Mouse (Mus musculus) bone marrow, adult 2 months (tissue): ENCODE data around the gene Actn1. TPM values are rescaled to one million over a fixed set of nuclear protein-coding genes. Genes with fewer than 3 reads are reported as not detected.

Source experiments
- H3K27ac ChIP-seq: fragments of 200-500 bp; 2 replicates; pipeline ENCODE4 v1.5.1; 2012; ENCODE audit warnings: low read depth, mild to moderate bottlenecking, control low read depth, inconsistent platforms, low read length; ENCODE audit not compliant: control insufficient read depth, poor library complexity, insufficient read depth
- H3K4me1 ChIP-seq: fragments of 200-500 bp; 2 replicates; pipeline ENCODE4 v1.6.1; 2011; ENCODE audit warnings: low read length; ENCODE audit not compliant: control insufficient read depth, insufficient read depth
- H3K4me3 ChIP-seq: fragments of 200-500 bp; replicated peaks from 2 replicates; pipeline ENCODE3; 2011; ENCODE audit warnings: mild to moderate bottlenecking, low read depth, low read length, control low read depth; ENCODE audit not compliant: control insufficient read depth
- CTCF ChIP-seq: fragments of 200-500 bp; IDR thresholded peaks from 2 replicates; pipeline ENCODE4 v1.5.1; 2011; ENCODE audit warnings: low read length, control low read depth; ENCODE audit not compliant: control insufficient read depth, insufficient read depth
- POLR2A ChIP-seq: fragments of 200-500 bp; IDR thresholded peaks from 2 replicates; pipeline ENCODE4 v1.6.1; 2011; ENCODE audit warnings: low read depth, mild to moderate bottlenecking, control low read depth, low read length, borderline replicate concordance; ENCODE audit not compliant: control insufficient read depth
- WGBS: fragments of 180-500 bp; shearing (Covaris S2); methylation state at CpG from one replicate; pipeline ENCODE4 v1.1.7; 2018; 5-methylcytosine and 5-hydroxymethylcytosine counted together
- polyA plus RNA-seq: library from polyadenylated mRNA; stranded (reverse); fragments of >200 nt; gene quantifications from 2 replicates; pipeline ENCODE4 v1.2.4, GENCODE M21; 2011; ENCODE audit warnings: low replicate concordance; ENCODE audit not compliant: missing spikeins, insufficient read depth, insufficient read length

Actn1 gene
- polyA plus RNA-seq, 1 experiment: 70.6 TPM

GRCm38 (mm10) chr12:80150624-80151023 is 109.5 kb downstream of the Actn1 start:
- Histone ChIP-seq H3K4me3 (no peak overlapping the region), H3K27ac (no peak overlapping the region), H3K4me1 (no peaks in the 10 kb centered on the region)
- WGBS: 52% methylated on average over 8 of the region's 8 CpGs
- no peak for TF ChIP-seq POLR2A
- no peak for TF ChIP-seq CTCF

DNA sequence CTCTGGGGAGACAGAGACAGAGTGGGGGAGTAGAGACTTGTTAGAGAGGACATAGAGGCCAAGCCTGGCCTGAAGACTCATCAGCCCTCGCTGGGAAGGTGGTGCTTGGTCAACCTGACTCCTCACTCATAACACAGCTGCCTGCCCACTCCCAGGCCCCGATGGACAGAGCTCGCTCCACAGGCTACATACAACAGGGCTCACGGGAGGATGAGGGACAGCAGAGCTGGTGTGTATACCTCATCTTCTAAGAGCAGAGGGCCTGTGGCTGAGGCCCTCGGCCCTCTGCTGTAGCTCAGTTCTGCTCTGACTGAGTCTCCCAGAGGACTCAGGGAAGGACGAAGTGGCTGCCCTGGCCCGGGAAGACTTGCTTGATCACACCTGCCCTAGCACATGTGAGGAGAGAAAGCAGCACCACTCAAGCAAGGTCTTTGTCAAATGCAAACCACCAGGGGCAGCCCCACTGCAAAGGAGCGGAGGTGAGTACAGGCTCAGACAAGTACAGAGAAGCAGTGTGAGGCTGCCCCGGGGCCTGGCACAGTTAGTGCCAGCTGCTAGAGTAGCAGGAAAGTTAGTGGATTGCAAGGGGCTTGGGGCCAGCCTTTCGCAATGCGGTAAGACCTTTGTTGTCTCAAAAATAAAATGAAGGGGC is 112.5 kb downstream of the Actn1 start:
- no peaks in the 10 kb centered on the region for H3K4me1 ChIP-seq
- TF ChIP-seq CTCF: no peak
- no peak for TF ChIP-seq POLR2A
- H3K27ac ChIP-seq: no peak overlapping the region
- 84% methylated on average over 11 of the region's 11 CpGs for WGBS
- H3K4me3 ChIP-seq: no peak overlapping the region

DNA sequence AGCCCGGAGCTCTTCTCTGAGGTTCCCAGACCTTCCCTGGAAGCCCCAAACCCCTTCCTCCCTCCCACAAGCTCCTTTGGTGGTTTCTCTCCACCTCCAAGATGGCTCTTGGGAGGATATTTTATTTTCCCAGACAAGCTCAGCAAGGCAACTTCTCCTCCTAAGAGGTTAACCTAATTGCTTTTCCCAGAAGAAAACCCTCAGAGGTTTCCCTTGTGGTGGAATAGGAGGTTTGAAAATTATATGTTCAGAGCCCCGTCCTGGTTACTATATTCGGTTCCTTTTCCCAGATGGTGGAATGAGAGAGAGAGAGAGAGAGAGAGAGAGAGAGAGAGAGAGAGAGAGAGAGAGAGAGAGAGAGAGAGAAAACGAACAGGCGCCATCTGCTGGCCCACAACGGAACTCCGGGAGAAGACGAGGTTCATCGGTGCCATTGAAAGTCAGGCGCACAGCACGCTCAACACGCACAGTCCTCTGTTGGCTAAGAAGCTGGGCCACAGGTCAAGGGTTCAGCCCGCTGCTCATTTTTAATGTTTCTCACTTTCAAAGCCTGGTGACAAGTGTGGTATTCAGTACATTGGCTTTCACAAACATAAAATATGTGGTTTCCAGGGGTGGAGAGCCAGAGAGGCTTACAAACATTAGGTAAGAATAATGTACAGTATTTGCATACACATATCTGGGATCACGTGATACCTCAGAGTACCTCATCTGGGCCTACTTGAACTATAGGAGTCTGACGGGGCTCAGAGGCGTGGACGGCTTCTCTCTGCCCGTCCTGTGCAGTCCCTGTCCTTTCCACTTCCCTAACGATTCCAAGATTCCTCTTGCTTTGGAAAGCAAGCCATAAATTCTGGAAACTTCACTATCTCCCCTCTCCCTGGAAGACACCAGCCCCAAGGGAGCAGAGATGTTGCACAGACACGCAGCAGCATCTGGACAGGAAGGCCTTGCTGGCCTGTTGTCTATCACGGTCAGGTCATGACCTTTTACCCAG is 113.6 kb downstream of the Actn1 start:
- no peak overlapping the region for H3K4me3 ChIP-seq
- TF ChIP-seq CTCF (peak; percentile 74), POLR2A (no peak)
- no peaks in the 10 kb centered on the region for H3K4me1 ChIP-seq
- no peak overlapping the region for H3K27ac ChIP-seq
- 37% methylated on average over 21 of the region's 21 CpGs for whole genome bisulfite sequencing

GRCm38 (mm10) chr12:80145365-80145764 is 114.8 kb downstream of the Actn1 start:
- Histone ChIP-seq H3K4me3 (no peak overlapping the region), H3K27ac (no peak overlapping the region), H3K4me1 (no peaks in the 10 kb centered on the region)
- WGBS: 78% methylated on average over 8 of the region's 8 CpGs
- TF ChIP-seq POLR2A: no peak
- no peak for TF ChIP-seq CTCF

DNA sequence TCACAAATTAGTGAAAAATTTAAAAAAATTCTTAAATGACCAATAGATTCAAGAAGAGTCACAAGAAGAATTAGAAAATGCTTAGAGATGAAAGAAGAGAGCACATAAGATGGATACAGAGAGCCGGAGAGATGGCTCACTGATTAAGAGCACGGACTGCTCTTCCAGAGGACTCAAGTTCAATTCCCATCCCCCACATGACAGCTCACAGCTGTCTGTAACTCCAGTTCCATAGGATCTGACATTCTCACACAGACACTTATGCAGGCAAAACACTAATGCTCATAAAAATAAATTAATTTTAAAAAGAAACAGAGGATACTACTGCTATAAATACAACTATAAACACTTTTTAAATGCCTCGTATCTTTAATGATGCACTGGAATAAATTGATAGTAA is 115.3 kb downstream of the Actn1 start:
- Histone ChIP-seq H3K4me3 (no peak overlapping the region), H3K4me1 (no peaks in the 10 kb centered on the region), H3K27ac (no peak overlapping the region)
- TF ChIP-seq POLR2A (no peak), CTCF (no peak)
- 78% methylated on average over 3 of the region's 3 CpGs for WGBS

GRCm38 (mm10) chr12:80141470-80141869 is 118.7 kb downstream of the Actn1 start:
- Histone ChIP-seq H3K4me3 (no peak overlapping the region), H3K27ac (no peak overlapping the region), H3K4me1 (no peaks in the 10 kb centered on the region)
- TF ChIP-seq CTCF (peak; percentile 95), POLR2A (no peak)
- 19% methylated on average over 7 of the region's 7 CpGs for WGBS

GRCm38 (mm10) chr12:80141011-80141410 is 119.2 kb downstream of the Actn1 start:
- Histone ChIP-seq H3K4me1 (no peaks in the 10 kb centered on the region), H3K4me3 (no peak overlapping the region), H3K27ac (no peak overlapping the region)
- WGBS: 22% methylated on average over 8 of the region's 8 CpGs
- no peak for TF ChIP-seq CTCF
- TF ChIP-seq POLR2A: no peak

DNA sequence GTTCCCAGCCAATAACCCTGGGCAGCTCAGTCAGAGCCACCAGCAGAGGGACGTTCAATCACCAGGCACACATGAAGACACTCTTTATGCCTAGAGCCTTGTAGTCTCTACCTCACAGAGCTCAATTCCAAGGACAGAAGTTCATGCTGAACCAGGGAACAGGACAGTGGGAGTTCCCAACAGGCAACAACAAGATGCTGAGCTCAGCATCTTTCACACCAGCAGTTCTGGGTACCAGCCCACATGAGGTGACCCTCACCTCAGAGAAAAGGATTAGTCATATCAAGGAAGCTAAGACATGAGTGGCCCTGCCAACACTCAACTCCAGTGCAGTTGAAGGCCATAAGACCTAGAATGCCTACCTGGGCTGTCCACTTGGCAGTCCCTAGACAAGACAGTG is 122.4 kb downstream of the Actn1 start:
- 84% methylated on average over 1 of the region's 1 CpGs for WGBS
- Histone ChIP-seq H3K27ac (no peak overlapping the region), H3K4me3 (no peak overlapping the region), H3K4me1 (no peaks in the 10 kb centered on the region)
- TF ChIP-seq CTCF: no peak
- TF ChIP-seq POLR2A: no peak

- no peaks in the 10 kb centered on the region for H3K4me1 ChIP-seq
- H3K27ac ChIP-seq: no peak overlapping the region
- 75% methylated on average over 6 of the region's 6 CpGs for WGBS
- no peak overlapping the region for H3K4me3 ChIP-seq
- no peak for TF ChIP-seq POLR2A
Observed at GRCm38 (mm10) chr12:80137246-80137645, 122.9 kb downstream of the Actn1 start.
